Mouse (Mus musculus): ENCODE data around the gene Ccdc121. TPM values are rescaled to one million over a fixed set of nuclear protein-coding genes. Genes with fewer than 3 reads are reported as not detected.

Ccdc121 gene
- polyA plus RNA-seq (2016; fragmentation: Nextera tagmentation; extraction: Ambion mirVana): 0.09 TPM in 1 of 2 replicates, not detected in the other

DNA sequence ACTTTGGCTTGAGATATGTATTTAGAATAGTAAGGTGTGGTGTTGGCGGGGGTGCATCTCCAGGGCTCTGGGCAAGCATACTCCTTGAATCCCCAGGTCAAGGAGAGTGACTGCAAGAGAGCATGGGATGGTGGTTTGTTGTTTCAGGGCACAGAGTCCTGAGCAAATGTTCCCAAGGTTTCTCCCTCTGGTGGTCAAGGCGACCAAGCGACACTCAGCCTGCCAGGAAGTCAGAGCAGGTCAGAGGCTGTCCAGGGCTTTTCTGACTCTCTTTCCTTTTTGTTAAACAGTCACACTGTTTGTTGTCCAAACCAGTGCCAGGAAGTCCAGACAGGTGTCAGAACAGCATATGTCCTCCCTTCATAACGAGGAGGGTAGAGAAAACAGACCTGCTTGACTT lies at the start of gene Ccdc121:
Gene Ccdc121 (minus strand): TSS at position 145 of the 400 bp plus-strand sequence.
- Histone ChIP-seq H3K36me3 (no peaks in the 10 kb centered on the region), H3K4me1 (no peaks in the 10 kb centered on the region), H3K4me3 (no peak within 1 kb of the TSS), H3K9me3 (no peaks in the 10 kb centered on the region), H3K27ac (no peak within 1 kb of the TSS), H3K4me2 (replicated peaks) (no peak within 1 kb of the TSS), H3K27me3 (no peaks in the 10 kb centered on the region), H3K9ac (no peak within 1 kb of the TSS)
- no peak for ATAC-seq (ENCODE audit: insufficient number of reproducible peaks, insufficient read depth, low FRiP score, low TSS enrichment)
- WGBS: 50% methylated on average over 4 of the region's 4 CpGs

GRCm38 (mm10) chr1:181560325-181560724 lies 49.1 kb upstream of the Ccdc121 start:
- no peak overlapping the region for H3K4me3 ChIP-seq
- no peak overlapping the region for H3K9ac ChIP-seq
- H3K36me3 ChIP-seq: no peaks in the 10 kb centered on the region
- no peaks in the 10 kb centered on the region for H3K9me3 ChIP-seq
- H3K27ac ChIP-seq: no peak overlapping the region
- H3K4me1 ChIP-seq: peaks cover 9% of the 10 kb centered on the region
- no peak for ATAC-seq (ENCODE audit: insufficient number of reproducible peaks, insufficient read depth, low FRiP score, low TSS enrichment)
- no peak overlapping the region for H3K4me2 ChIP-seq (replicated peaks)
- 0 out of 2 replicates have a peak, but pooled peaks cover 2% of the 10 kb centered on the region for H3K27me3 ChIP-seq
- WGBS: 78% methylated on average over 6 of the region's 6 CpGs

GRCm38 (mm10) chr1:181559655-181560054 lies 48.4 kb upstream of the Ccdc121 start:
- no peak overlapping the region for H3K9ac ChIP-seq
- H3K27ac ChIP-seq: no peak overlapping the region
- no peaks in the 10 kb centered on the region for H3K27me3 ChIP-seq
- no peak overlapping the region for H3K4me3 ChIP-seq
- H3K4me1 ChIP-seq: peaks cover 9% of the 10 kb centered on the region
- ATAC-seq (ENCODE audit: insufficient number of reproducible peaks, insufficient read depth, low FRiP score, low TSS enrichment): no peak
- no peaks in the 10 kb centered on the region for H3K9me3 ChIP-seq
- H3K4me2 ChIP-seq (replicated peaks): no peak overlapping the region
- WGBS: 62% methylated on average over 10 of the region's 10 CpGs
- H3K36me3 ChIP-seq: no peaks in the 10 kb centered on the region

DNA sequence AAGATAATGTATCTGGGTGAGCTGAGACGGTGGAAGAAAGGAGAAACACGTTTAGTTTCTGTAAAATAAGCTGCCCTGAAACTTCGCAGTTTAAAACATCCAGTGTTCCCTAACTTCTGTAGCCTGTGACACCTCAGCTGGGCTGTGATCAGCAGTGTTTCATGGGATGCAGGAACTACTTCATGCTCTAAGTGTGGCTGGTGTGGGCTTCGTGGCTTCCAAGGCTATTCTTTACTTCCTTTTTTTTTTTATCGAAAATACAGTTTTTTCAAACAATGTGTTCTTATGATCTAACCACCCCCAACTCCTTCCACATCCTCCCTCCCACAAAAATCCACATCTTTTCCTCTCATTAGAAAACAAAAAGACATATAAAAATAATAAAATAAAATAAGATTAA lies 44.2 kb upstream of the Ccdc121 start:
- Histone ChIP-seq H3K9me3 (no peaks in the 10 kb centered on the region), H3K4me1 (peaks cover 8% of the 10 kb centered on the region; the same call in 1 of the 2 replicates), H3K36me3 (no peaks in the 10 kb centered on the region), H3K27ac (no peak overlapping the region), H3K4me3 (no peak overlapping the region), H3K9ac (no peak overlapping the region; the same call in 1 of the 2 replicates), H3K27me3 (no peaks in the 10 kb centered on the region), H3K4me2 (replicated peaks) (no peak overlapping the region)
- 78% methylated on average over 5 of the region's 5 CpGs for WGBS
- ATAC-seq (ENCODE audit: insufficient number of reproducible peaks, insufficient read depth, low FRiP score, low TSS enrichment): no peak

- WGBS: 52% methylated on average over 10 of the region's 10 CpGs
These were observed 41.5 kb upstream of the Ccdc121 start for GRCm38 (mm10) chr1:181552533-181553410.

DNA sequence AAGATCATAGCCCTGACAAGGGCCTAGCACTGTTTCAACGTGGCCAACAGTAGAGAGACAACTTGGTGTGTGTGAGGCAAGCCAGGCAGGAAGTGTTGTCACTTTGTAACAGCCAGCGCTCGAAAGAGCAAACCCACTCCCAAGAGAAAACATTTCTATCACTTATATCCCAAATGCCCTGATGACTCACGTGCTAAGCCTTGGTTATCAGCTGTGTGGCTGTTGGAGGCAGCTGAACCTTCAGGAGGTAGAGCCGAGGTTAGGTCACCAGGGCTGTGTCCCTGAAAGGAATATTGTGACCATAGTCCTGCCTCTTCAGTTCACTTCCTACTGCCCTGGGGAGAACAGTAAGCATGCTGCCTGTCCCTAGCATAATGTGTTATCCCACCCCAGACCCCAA lies 39.6 kb upstream of the Ccdc121 start:
- ATAC-seq (ENCODE audit: insufficient number of reproducible peaks, insufficient read depth, low FRiP score, low TSS enrichment): no peak
- WGBS: 61% methylated on average over 5 of the region's 5 CpGs
- no peaks in the 10 kb centered on the region for H3K36me3 ChIP-seq
- no peak overlapping the region for H3K4me3 ChIP-seq
- 0 out of 2 replicates have a peak, but pooled peaks cover 5% of the 10 kb centered on the region for H3K4me1 ChIP-seq
- no peak overlapping the region for H3K4me2 ChIP-seq (replicated peaks)
- H3K27ac ChIP-seq: no peak overlapping the region
- H3K9ac ChIP-seq: no peak overlapping the region
- no peaks in the 10 kb centered on the region for H3K27me3 ChIP-seq
- no peaks in the 10 kb centered on the region for H3K9me3 ChIP-seq

More at GRCm38 (mm10) chr1:181552533-181553410, 41.5 kb upstream of the Ccdc121 start:
- ATAC-seq (ENCODE audit: insufficient number of reproducible peaks, insufficient read depth, low FRiP score, low TSS enrichment): no peak
- Histone ChIP-seq H3K4me1 (peaks cover 8% of the 10 kb centered on the region; the same call in 1 of the 2 replicates), H3K9me3 (no peaks in the 10 kb centered on the region), H3K9ac (no peak overlapping the region), H3K4me3 (no peak overlapping the region), H3K27ac (no peak overlapping the region), H3K36me3 (no peaks in the 10 kb centered on the region), H3K27me3 (no peaks in the 10 kb centered on the region), H3K4me2 (replicated peaks) (no peak overlapping the region)

GRCm38 (mm10) chr1:181549987-181550386 lies 38.7 kb upstream of the Ccdc121 start:
- Histone ChIP-seq H3K9ac (no peak overlapping the region), H3K27me3 (no peaks in the 10 kb centered on the region), H3K4me2 (replicated peaks) (no peak overlapping the region), H3K9me3 (no peaks in the 10 kb centered on the region), H3K4me3 (no peak overlapping the region), H3K36me3 (no peaks in the 10 kb centered on the region), H3K4me1 (0 out of 2 replicates have a peak, but pooled peaks cover 5% of the 10 kb centered on the region), H3K27ac (no peak overlapping the region)
- 88% methylated on average over 8 of the region's 8 CpGs for WGBS
- ATAC-seq (ENCODE audit: insufficient number of reproducible peaks, insufficient read depth, low FRiP score, low TSS enrichment): no peak

DNA sequence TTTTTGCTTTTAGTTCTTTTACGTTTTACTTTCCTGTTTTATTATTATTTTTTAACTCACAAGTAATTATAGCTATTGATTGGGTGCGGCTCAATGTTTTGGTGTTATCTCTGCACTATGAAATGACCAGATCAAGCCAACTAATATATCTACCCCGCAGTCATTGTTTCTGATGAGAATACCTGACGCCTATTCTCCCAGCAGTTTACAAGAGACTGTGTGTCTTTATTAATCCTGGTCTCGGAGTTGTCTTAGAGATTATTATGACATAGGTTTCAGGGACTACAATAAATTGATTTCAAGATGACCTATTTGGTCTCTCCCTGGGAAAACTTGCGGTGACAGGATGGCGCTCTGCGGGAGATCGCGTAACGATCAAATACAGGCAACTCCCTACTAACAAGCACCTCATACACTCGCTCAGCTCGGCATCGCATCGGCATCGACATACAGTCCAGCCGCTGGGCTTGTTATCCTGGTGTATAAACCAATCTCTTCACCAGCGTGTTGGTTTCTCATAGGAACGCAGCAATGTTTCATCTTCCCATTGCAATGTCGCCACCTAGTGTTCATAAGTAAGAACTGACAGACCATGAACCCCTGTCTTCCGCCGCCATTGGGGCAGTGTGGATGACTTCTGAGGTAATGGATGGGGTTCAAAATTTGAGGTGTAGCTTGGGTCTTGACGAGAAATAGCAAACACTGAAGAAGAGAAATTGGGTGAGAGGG lies 34.0 kb upstream of the Ccdc121 start:
- WGBS: 29% methylated on average over 23 of the region's 23 CpGs
- peak overlapping the region; percentile 24; the same call in 1 of the 2 replicates for H3K4me2 ChIP-seq (replicated peaks)
- ATAC-seq (ENCODE audit: insufficient number of reproducible peaks, insufficient read depth, low FRiP score, low TSS enrichment): no peak; the same call in 1 of the 2 replicates

GRCm38 (mm10) chr1:181543711-181544383 lies 32.6 kb upstream of the Ccdc121 start:
- peaks cover 8% of the 10 kb centered on the region; the same call in 1 of the 2 replicates for H3K4me1 ChIP-seq
- no peak overlapping the region for H3K27ac ChIP-seq
- H3K4me2 ChIP-seq (replicated peaks): no peak overlapping the region
- ATAC-seq (ENCODE audit: insufficient number of reproducible peaks, insufficient read depth, low FRiP score, low TSS enrichment): no peak
- no peak overlapping the region for H3K4me3 ChIP-seq
- H3K9ac ChIP-seq: no peak overlapping the region
- no peaks in the 10 kb centered on the region for H3K36me3 ChIP-seq
- WGBS: 76% methylated on average over 5 of the region's 5 CpGs
- no peaks in the 10 kb centered on the region for H3K9me3 ChIP-seq
- H3K27me3 ChIP-seq: peaks cover 9% of the 10 kb centered on the region; the same call in 1 of the 2 replicates

More for the DNA sequence above, 34.0 kb upstream of the Ccdc121 start:
- Histone ChIP-seq H3K27ac (no peak overlapping the region), H3K4me1 (peaks cover 6% of the 10 kb centered on the region; the same call in 1 of the 2 replicates), H3K9ac (no peak overlapping the region), H3K4me3 (no peak overlapping the region), H3K9me3 (no peaks in the 10 kb centered on the region), H3K27me3 (peaks cover 9% of the 10 kb centered on the region; the same call in 1 of the 2 replicates), H3K36me3 (no peaks in the 10 kb centered on the region)

- H3K36me3 ChIP-seq: no peaks in the 10 kb centered on the region
- H3K27me3 ChIP-seq: peaks cover 9% of the 10 kb centered on the region; the same call in 1 of the 2 replicates
- peaks cover 14% of the 10 kb centered on the region; the same call in 1 of the 2 replicates for H3K4me1 ChIP-seq
- no peak overlapping the region for H3K4me3 ChIP-seq
- H3K9me3 ChIP-seq: no peaks in the 10 kb centered on the region
- 71% methylated on average over 22 of the region's 22 CpGs for WGBS
- no peak for ATAC-seq (ENCODE audit: insufficient number of reproducible peaks, insufficient read depth, low FRiP score, low TSS enrichment)
- no peak overlapping the region for H3K27ac ChIP-seq
- no peak overlapping the region for H3K9ac ChIP-seq
- H3K4me2 ChIP-seq (replicated peaks): no peak overlapping the region
These were observed 28.9 kb upstream of the Ccdc121 start for GRCm38 (mm10) chr1:181539846-181540769.
